Mouse (Mus musculus) liver, postnatal 0 days (tissue): ENCODE measurements around the gene Clk3.

Experiments
- CTCF ChIP-seq: sonication (generic); IDR thresholded peaks from 2 replicates; pipeline ENCODE4 v1.5.1; 2016; ENCODE audit warnings: antibody characterized with exemption, low read depth
- EP300 ChIP-seq: IDR thresholded peaks from 2 replicates; pipeline ENCODE4 v1.6.1; 2016; ENCODE audit warnings: antibody characterized with exemption, low read depth, mild to moderate bottlenecking

- TF ChIP-seq EP300, result no peak
- no peak for TF ChIP-seq CTCF
These were observed 41.9 kb downstream of the Clk3 start for GRCm38 (mm10) chr9:57723796-57724195.
